Mouse (Mus musculus) forebrain, postnatal 0 days (tissue): ENCODE measurements around the gene Cnnm3. TPM values are rescaled to one million over a fixed set of nuclear protein-coding genes. Genes with fewer than 3 reads are reported as not detected.
A peak's percentile ranks its signal among the peaks of the same experiment; 100 is the strongest.

Experiments
- ATAC-seq: fragments of 200-750 bp; cut with Nextera tagmentation; 2 replicates; pipeline ENCODE4 v1.8.0; 2017; ENCODE audit warnings: mild to moderate bottlenecking, moderate library complexity
- DNase-seq: peaks from one replicate; pipeline ENCODE4 v3.0.0-alpha.2; 2015
- H3K27ac ChIP-seq: fragments of 300-500 bp; sonication (generic); 2 replicates; pipeline ENCODE4 v1.5.1; 2014; ENCODE audit warnings: low read depth, mild to moderate bottlenecking, antibody characterized with exemption, low read length, moderate library complexity, mixed read lengths
- H3K27me3 ChIP-seq: fragments of 300-500 bp; sonication (generic); 2 replicates; pipeline ENCODE4 v1.6.1; 2014; ENCODE audit warnings: mild to moderate bottlenecking, low read length, mixed read lengths; ENCODE audit not compliant: insufficient read depth
- H3K36me3 ChIP-seq: fragments of 300-500 bp; sonication (generic); 2 replicates; pipeline ENCODE4 v1.6.1; 2014; ENCODE audit warnings: mild to moderate bottlenecking, moderate library complexity; ENCODE audit not compliant: insufficient read depth
- H3K4me1 ChIP-seq: fragments of 300-500 bp; sonication (generic); 2 replicates; pipeline ENCODE4 v1.6.1; 2014; ENCODE audit warnings: antibody characterized with exemption; ENCODE audit not compliant: insufficient read depth
- H3K4me2 ChIP-seq: fragments of 300-500 bp; sonication (generic); 2 replicates; pipeline ENCODE4 v1.6.1; 2014; ENCODE audit warnings: low read depth, mild to moderate bottlenecking, moderate library complexity
- H3K4me3 ChIP-seq: fragments of 300-500 bp; sonication (generic); 2 replicates; pipeline ENCODE4 v1.5.1; 2014; ENCODE audit warnings: low read depth, low read length, mixed read lengths
- H3K9ac ChIP-seq: fragments of 300-500 bp; sonication (generic); 2 replicates; pipeline ENCODE4 v1.6.1; 2014; ENCODE audit warnings: mild to moderate bottlenecking
- H3K9me3 ChIP-seq: fragments of 300-500 bp; sonication (generic); 2 replicates; pipeline ENCODE4 v1.6.1; 2016; ENCODE audit warnings: low read length
- CTCF ChIP-seq: sonication (generic); IDR thresholded peaks from 2 replicates; pipeline ENCODE4 v1.5.1; 2016; ENCODE audit warnings: antibody characterized with exemption, control low read depth, low read depth
- WGBS: fragments of 180-500 bp; shearing (Covaris S2); extraction: QIAGEN DNeasy Blood & Tissue Kit; methylation state at CpG from one replicate; pipeline ENCODE4 v1.1.7; 2014; 5-methylcytosine and 5-hydroxymethylcytosine counted together
- polyA plus RNA-seq: library from polyadenylated mRNA; unstranded; fragments of >200 nt; fragmentation: Nextera tagmentation; extraction: Ambion mirVana; gene quantifications from 2 replicates; pipeline ENCODE4 v1.2.1, GENCODE M21; 2015
- total RNA-seq: library from RNA; depleted of rRNA; stranded (reverse); fragments of >200 nt; gene quantifications from 2 replicates; pipeline ENCODE4 v1.2.3, GENCODE M21; 2014

Cnnm3 gene
- total and polyA plus RNA-seq, 2 experiments from 2014 or later = 4.8 to 29.1 TPM

GRCm38 (mm10) chr1:36497312-36497711, 14.4 kb upstream of the Cnnm3 start:
- peaks cover 25% of the 10 kb centered on the region for H3K36me3 ChIP-seq
- no peak overlapping the region for H3K4me2 ChIP-seq
- H3K9me3 ChIP-seq = no peaks in the 10 kb centered on the region
- WGBS = 63% methylated on average over 2 of the region's 2 CpGs
- no peak overlapping the region for H3K9ac ChIP-seq
- no peaks in the 10 kb centered on the region for H3K27me3 ChIP-seq
- H3K4me3 ChIP-seq = no peak overlapping the region
- DNase-seq (no peak), ATAC-seq (no peak)
- no peak overlapping the region for H3K27ac ChIP-seq
- TF ChIP-seq CTCF = no peak
- no peaks in the 10 kb centered on the region for H3K4me1 ChIP-seq

- H3K27me3 ChIP-seq = no peaks in the 10 kb centered on the region
- H3K4me3 ChIP-seq = no peak overlapping the region
- no peak overlapping the region for H3K4me2 ChIP-seq
- DNase-seq (peak; percentile 81), ATAC-seq (peak; percentile 59; the same call in 1 of the 2 replicates)
- TF ChIP-seq CTCF = peak; percentile 91
- WGBS = 4% methylated on average over 3 of the region's 3 CpGs
- H3K4me1 ChIP-seq = no peaks in the 10 kb centered on the region
- H3K27ac ChIP-seq = no peak overlapping the region
- no peaks in the 10 kb centered on the region for H3K9me3 ChIP-seq
- H3K9ac ChIP-seq = no peak overlapping the region
- H3K36me3 ChIP-seq = peaks cover 28% of the 10 kb centered on the region
Observed at GRCm38 (mm10) chr1:36501261-36501660, 10.4 kb upstream of the Cnnm3 start.

GRCm38 (mm10) chr1:36508238-36508637, 3.4 kb upstream of the Cnnm3 start:
- Histone ChIP-seq H3K27me3 (no peaks in the 10 kb centered on the region), H3K36me3 (peaks cover 6% of the 10 kb centered on the region), H3K27ac (no peak overlapping the region), H3K9ac (no peak overlapping the region), H3K4me3 (no peak overlapping the region), H3K4me2 (no peak overlapping the region), H3K4me1 (no peaks in the 10 kb centered on the region; the same call in 1 of the 2 replicates), H3K9me3 (no peaks in the 10 kb centered on the region)
- ATAC-seq = no peak
- DNase-seq = no peak
- no peak for TF ChIP-seq CTCF
- 87% methylated on average over 5 of the region's 5 CpGs for WGBS

GRCm38 (mm10) chr1:36512089-36512965, 660 bp downstream of the Cnnm3 start:
- ATAC-seq = peak; percentile 79

GRCm38 (mm10) chr1:36512966-36513280, 1.3 kb downstream of the Cnnm3 start:
- no peak for TF ChIP-seq CTCF
- Histone ChIP-seq H3K27ac (peak overlapping the region; percentile 97), H3K36me3 (peaks cover 2% of the 10 kb centered on the region; the same call in 1 of the 2 replicates), H3K4me1 (peaks cover 14% of the 10 kb centered on the region), H3K4me3 (peak overlapping the region; percentile 90), H3K4me2 (peak overlapping the region; percentile 89), H3K9ac (peak overlapping the region; percentile 92), H3K27me3 (no peaks in the 10 kb centered on the region), H3K9me3 (no peaks in the 10 kb centered on the region)
- DNase-seq (peak; percentile 27), ATAC-seq (no peak)
- WGBS = under 1% methylated on average over 16 of the region's 16 CpGs

More at GRCm38 (mm10) chr1:36512089-36512965, 660 bp downstream of the Cnnm3 start:
- WGBS = 1% methylated on average over 110 of the region's 126 CpGs
- H3K4me1 ChIP-seq = peaks cover 14% of the 10 kb centered on the region
- H3K9me3 ChIP-seq = no peaks in the 10 kb centered on the region
- peak overlapping the region; percentile 90 for H3K4me3 ChIP-seq
- peak overlapping the region; percentile 97 for H3K27ac ChIP-seq
- H3K27me3 ChIP-seq = no peaks in the 10 kb centered on the region
- H3K9ac ChIP-seq = peak overlapping the region; percentile 92
- DNase-seq = peak; percentile 43
- no peak for TF ChIP-seq CTCF
- H3K36me3 ChIP-seq = peaks cover 2% of the 10 kb centered on the region; the same call in 1 of the 2 replicates
- peak overlapping the region; percentile 89 for H3K4me2 ChIP-seq

- Histone ChIP-seq H3K9me3 (no peaks in the 10 kb centered on the region), H3K4me1 (peaks cover 14% of the 10 kb centered on the region), H3K36me3 (peaks cover 5% of the 10 kb centered on the region; the same call in 1 of the 2 replicates), H3K27me3 (no peaks in the 10 kb centered on the region), H3K9ac (peak overlapping the region; percentile 92; the same call in 1 of the 2 replicates), H3K4me2 (peak overlapping the region; percentile 89), H3K4me3 (peak overlapping the region; percentile 90), H3K27ac (no peak overlapping the region)
- DNase-seq (peak; percentile 33), ATAC-seq (no peak)
- TF ChIP-seq CTCF = no peak
- 3% methylated on average over 1 of the region's 1 CpGs for WGBS
Observed at GRCm38 (mm10) chr1:36513310-36513709, 1.6 kb downstream of the Cnnm3 start.

- ATAC-seq (no peak), DNase-seq (no peak)
- Histone ChIP-seq H3K9ac (no peak overlapping the region), H3K36me3 (peaks cover 9% of the 10 kb centered on the region; the same call in 1 of the 2 replicates), H3K27me3 (no peaks in the 10 kb centered on the region), H3K4me3 (peak overlapping the region; percentile 90), H3K4me2 (peak overlapping the region; percentile 89), H3K27ac (no peak overlapping the region), H3K9me3 (no peaks in the 10 kb centered on the region), H3K4me1 (peaks cover 14% of the 10 kb centered on the region)
- 24% methylated on average over 2 of the region's 2 CpGs for WGBS
- peak; percentile 67 for TF ChIP-seq CTCF
Observed at GRCm38 (mm10) chr1:36513718-36514117, 2.1 kb downstream of the Cnnm3 start.
